In the genomic region with DNA sequence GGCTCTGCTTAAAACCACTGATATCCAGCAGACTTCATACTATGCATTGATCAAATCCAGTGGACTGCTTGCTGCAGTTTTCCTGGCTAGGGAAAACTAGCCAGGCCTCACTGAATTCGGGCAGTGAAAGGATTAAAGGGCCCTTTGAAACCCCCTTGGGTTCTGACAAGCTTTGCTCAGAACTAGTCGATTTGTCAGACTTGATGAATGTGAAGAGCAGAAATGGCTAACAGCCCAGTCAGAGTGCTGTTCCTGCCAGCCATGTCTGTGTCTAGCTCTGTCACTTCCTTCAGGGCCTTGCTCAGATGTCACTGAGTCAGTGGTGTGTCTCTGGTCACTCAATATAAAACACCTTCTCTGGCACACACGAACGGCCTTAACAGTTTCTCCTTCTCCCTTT, we compare ENCODE assay signal across 21 mouse cellular contexts.
DNase-seq lines count a peak whose midpoint lies in the region; ATAC-seq and TF ChIP-seq lines count a peak whose summit lies in the region.
"Had no signal": no experiment of that assay in that cellular context is flagged by ENCODE, and none has a peak within 500 bp of the region (broad histone marks: within the 10 kb centered on the region; RNA-seq: fewer than 3 reads in every experiment).

No protein-coding gene starts in this region.

- no peak for TF ChIP-seq CTCF in lung, embryonic 14.5 days (IDR thresholded peaks at IDR 0.05; ENCODE audit: low read depth)
- no peak for TF ChIP-seq CTCF in midbrain, postnatal 0 days (IDR thresholded peaks at IDR 0.05)
- TF ChIP-seq CTCF in kidney, adult 2 months (conservative IDR thresholded peaks at IDR 0.05; ENCODE audit: insufficient read depth, insufficient read length, low read depth, low read length), result no peak

- no peak overlapping the region for H3K27ac ChIP-seq in lung, embryonic 14.5 days (ENCODE audit: low read depth)
- H3K27ac ChIP-seq in midbrain, postnatal 0 days (ENCODE audit: low read depth, low read length), result 0 out of 2 replicates have a peak overlapping the region, but pooled peaks have one; percentile 6
- no peak overlapping the region for H3K27ac ChIP-seq in midbrain, embryonic 16.5 days (ENCODE audit: low read length)
- H3K27ac ChIP-seq in kidney, adult 2 months (ENCODE audit: insufficient read depth, low read depth, low read length), result no peak overlapping the region
- H3K27ac ChIP-seq: embryonic facial prominence, embryonic 12.5 days; forebrain, embryonic 12.5 days; gastrocnemius, adult 2 months; hindbrain, embryonic 13.5 days had no signal

- H3K9me3 ChIP-seq in lung, embryonic 14.5 days (ENCODE audit: low read depth, low read length), result no peaks in the 10 kb centered on the region
- H3K9me3 ChIP-seq in midbrain, postnatal 0 days (ENCODE audit: low read length), result no peaks in the 10 kb centered on the region
- no peaks in the 10 kb centered on the region for H3K9me3 ChIP-seq in midbrain, embryonic 16.5 days (replicated peaks; ENCODE audit: control insufficient read depth, low read length, poor library complexity, severe bottlenecking)
- H3K9me3 ChIP-seq: embryonic facial prominence, embryonic 12.5 days; forebrain, embryonic 12.5 days; heart, embryonic 12.5 days; hindbrain, embryonic 13.5 days had no signal

- H3K9ac ChIP-seq in lung, embryonic 14.5 days, result no peak overlapping the region
- H3K9ac ChIP-seq in midbrain, postnatal 0 days (replicated peaks; ENCODE audit: low read length, poor library complexity, severe bottlenecking), result no peak overlapping the region
- H3K9ac ChIP-seq in midbrain, embryonic 16.5 days (ENCODE audit: low read depth, low read length), result no peak overlapping the region
- H3K9ac ChIP-seq: embryonic facial prominence, embryonic 12.5 days; forebrain, embryonic 12.5 days; heart, embryonic 12.5 days; hindbrain, embryonic 13.5 days had no signal

- WGBS in lung, embryonic 14.5 days, result 35% methylated on average over 4 of the region's 4 CpGs
- 59% methylated on average over 4 of the region's 4 CpGs for WGBS in midbrain, postnatal 0 days
- 67% methylated on average over 4 of the region's 4 CpGs for WGBS in midbrain, embryonic 16.5 days
- WGBS in kidney, adult 2 months, result 76% methylated on average over 4 of the region's 4 CpGs

- peak; percentile 49; the same call in 1 of the 2 replicates for ATAC-seq in lung, embryonic 14.5 days (ENCODE audit: insufficient read depth)
- no peak for ATAC-seq in midbrain, postnatal 0 days (ENCODE audit: low FRiP score)
- no peak for ATAC-seq in midbrain, embryonic 16.5 days
- no peak for ATAC-seq in megakaryocyte-erythroid progenitor cell, adult 5-6 weeks (replicated peaks; ENCODE audit: low FRiP score, low TSS enrichment, poor library complexity, severe bottlenecking)
- ATAC-seq: intestine, embryonic 16.5 days had no signal

- H3K36me3 ChIP-seq in lung, embryonic 14.5 days (ENCODE audit: insufficient read depth), result no peaks in the 10 kb centered on the region
- no peaks in the 10 kb centered on the region for H3K36me3 ChIP-seq in midbrain, postnatal 0 days (ENCODE audit: insufficient read depth, low read length)
- H3K36me3 ChIP-seq in midbrain, embryonic 16.5 days (ENCODE audit: control insufficient read depth, insufficient read depth, low read length), result no peaks in the 10 kb centered on the region
- no peaks in the 10 kb centered on the region for H3K36me3 ChIP-seq in kidney, adult 2 months (ENCODE audit: control insufficient read depth, insufficient read depth, low read length)
- H3K36me3 ChIP-seq: embryonic facial prominence, embryonic 12.5 days; forebrain, embryonic 12.5 days; hindbrain, embryonic 13.5 days had no signal

- DNase-seq in heart, adult 11 months, result peak; percentile 55
- DNase-seq in heart, adult 9 months (ENCODE audit: low spot score in 2 of 2), result no peak
- DNase-seq in lung, embryonic 14.5 days, result peak; percentile 70
- DNase-seq in lung, adult 18-20 months, result no peak
- DNase-seq in midbrain, postnatal 0 days (ENCODE audit: low spot score), result peak; percentile 62
- no peak for DNase-seq in kidney, adult 2 months
- DNase-seq: adrenal gland, postnatal 10 days; cerebellum, adult 11-12 months; cerebellum, adult 9-10 months; cerebellum, postnatal 25 days; gastrocnemius, adult 2 months; gastrocnemius, postnatal 36 days; heart, adult 18-20 months; heart, postnatal 36 days had no signal

- no peaks in the 10 kb centered on the region for H3K4me1 ChIP-seq in lung, embryonic 14.5 days (ENCODE audit: insufficient read depth)
- 0 out of 2 replicates have a peak, but pooled peaks cover 3% of the 10 kb centered on the region for H3K4me1 ChIP-seq in midbrain, postnatal 0 days (ENCODE audit: insufficient read depth, low read length)
- no peaks in the 10 kb centered on the region; the same call in 1 of the 2 replicates for H3K4me1 ChIP-seq in midbrain, embryonic 16.5 days (ENCODE audit: control insufficient read depth, insufficient read depth, low read length)
- no peaks in the 10 kb centered on the region for H3K4me1 ChIP-seq in kidney, adult 2 months (ENCODE audit: control insufficient read depth, insufficient read depth, low read length)
- H3K4me1 ChIP-seq: embryonic facial prominence, embryonic 12.5 days; forebrain, embryonic 12.5 days had no signal

- TF ChIP-seq POLR2A in kidney, adult 2 months (IDR thresholded peaks at IDR 0.05; ENCODE audit: low read depth, low read length), result no peak

- H3K4me2 ChIP-seq in lung, embryonic 14.5 days, result no peak overlapping the region
- H3K4me2 ChIP-seq in midbrain, postnatal 0 days (ENCODE audit: low read depth, low read length, poor library complexity, severe bottlenecking), result no peak overlapping the region
- H3K4me2 ChIP-seq in midbrain, embryonic 16.5 days (ENCODE audit: low read length), result no peak overlapping the region
- H3K4me2 ChIP-seq: embryonic facial prominence, embryonic 12.5 days; forebrain, embryonic 12.5 days; heart, embryonic 12.5 days; hindbrain, embryonic 13.5 days had no signal

- no peak overlapping the region for H3K4me3 ChIP-seq in lung, embryonic 14.5 days (ENCODE audit: low read depth, low read length)
- H3K4me3 ChIP-seq in midbrain, postnatal 0 days (ENCODE audit: low read depth, low read length), result no peak overlapping the region
- H3K4me3 ChIP-seq in midbrain, embryonic 16.5 days (ENCODE audit: low read depth, low read length), result no peak overlapping the region
- H3K4me3 ChIP-seq in kidney, adult 2 months (ENCODE audit: insufficient read depth, low read depth, low read length), result no peak overlapping the region
- H3K4me3 ChIP-seq: embryonic facial prominence, embryonic 12.5 days; forebrain, embryonic 12.5 days; gastrocnemius, adult 2 months; heart, embryonic 12.5 days; hindbrain, embryonic 13.5 days had no signal

- no peaks in the 10 kb centered on the region for H3K27me3 ChIP-seq in lung, embryonic 14.5 days (ENCODE audit: insufficient read depth, low read length)
- H3K27me3 ChIP-seq in midbrain, postnatal 0 days (ENCODE audit: insufficient read depth, low read length), result no peaks in the 10 kb centered on the region
- H3K27me3 ChIP-seq in midbrain, embryonic 16.5 days (ENCODE audit: control insufficient read depth, insufficient read depth, low read depth, low read length), result no peaks in the 10 kb centered on the region
- H3K27me3 ChIP-seq in kidney, adult 2 months (replicated peaks; ENCODE audit: control insufficient read depth, insufficient read depth, low read length), result no peaks in the 10 kb centered on the region
- H3K27me3 ChIP-seq: embryonic facial prominence, embryonic 12.5 days; forebrain, embryonic 12.5 days; heart, embryonic 12.5 days; hindbrain, embryonic 13.5 days had no signal

Comparison
In these comparisons a context has a peak if more than half of its experiments do, and no peak if none do; other contexts are left out.
1. DNase-seq: peak in heart, adult 11 months (single experiment), lung, embryonic 14.5 days (single experiment) and midbrain, postnatal 0 days (single experiment); none in heart, adult 9 months (0 of 2), lung, adult 18-20 months (0 of 2) and kidney, adult 2 months (single experiment).